Mouse (Mus musculus): ENCODE data around the gene Cirbp.

GRCm38 (mm10) chr10:80141786-80142529 is 23.8 kb upstream of the Cirbp start:
- TF ChIP-seq CTCF (IDR thresholded peaks at IDR 0.05; ENCODE audit: insufficient read depth, low read length), result no peak
- peak; percentile 91; the same call in 1 of the 2 replicates for TF ChIP-seq POLR2A (IDR thresholded peaks at IDR 0.05; ENCODE audit: borderline replicate concordance, extremely low read depth, low read depth, low read length)
